Mouse (Mus musculus): Measurements from ENCODE around the gene Helz2.
A peak's percentile ranks its signal among the peaks of the same experiment; 100 is the strongest.
"Not testable (repeated sequence)": the region's sequence is repeated elsewhere in the genome, so short reads cannot be mapped to it uniquely, and the experiment has no call there.

Gene Helz2

GRCm38 (mm10) chr2:181196628-181197300 is 45.1 kb downstream of the Helz2 start:
- DNase-seq (ENCODE audit: low read depth, low spot score): no peak

GRCm38 (mm10) chr2:181193044-181193443 is 48.8 kb downstream of the Helz2 start:
- no peak for DNase-seq (ENCODE audit: low read depth, low spot score)

- no peak for DNase-seq (ENCODE audit: low read depth, low spot score)
Measured at GRCm38 (mm10) chr2:181191936-181192335, 49.9 kb downstream of the Helz2 start.

- DNase-seq (ENCODE audit: low read depth, low spot score): not testable (repeated sequence)
Measured at GRCm38 (mm10) chr2:181191385-181191784, 50.4 kb downstream of the Helz2 start.

GRCm38 (mm10) chr2:181189321-181189720 is 52.5 kb downstream of the Helz2 start:
- DNase-seq (ENCODE audit: low read depth, low spot score): peak; percentile 25

GRCm38 (mm10) chr2:181188681-181189080 is 53.1 kb downstream of the Helz2 start:
- peak; percentile 37 for DNase-seq (ENCODE audit: low read depth, low spot score)

- DNase-seq (ENCODE audit: low read depth, low spot score): peak; percentile 96
Measured at GRCm38 (mm10) chr2:181187121-181188000, 54.5 kb downstream of the Helz2 start, which contains the start of gene Ppdpf. Gene Ppdpf, plus strand, starts transcription at chr2:181187247.

GRCm38 (mm10) chr2:181186635-181187034 is 55.2 kb downstream of the Helz2 start:
- DNase-seq (ENCODE audit: low read depth, low spot score): peak; percentile 96

- DNase-seq (ENCODE audit: low read depth, low spot score): no peak
Measured at GRCm38 (mm10) chr2:181180898-181181297, 60.9 kb downstream of the Helz2 start.

GRCm38 (mm10) chr2:181178471-181178870 is 63.4 kb downstream of the Helz2 start:
- DNase-seq (ENCODE audit: low read depth, low spot score): no peak

- DNase-seq (ENCODE audit: low read depth, low spot score): no peak
Measured at GRCm38 (mm10) chr2:181178015-181178414, 63.8 kb downstream of the Helz2 start.

Measured in 3T3-L1 (cell line).